Mouse (Mus musculus) adrenal gland, postnatal 0 days (tissue): ENCODE results near the gene Txndc15. TPM values are rescaled to one million over a fixed set of nuclear protein-coding genes. Genes with fewer than 3 reads are reported as not detected.

Experiments
- polyA plus RNA-seq: library from polyadenylated mRNA; unstranded; fragments of >200 nt; fragmentation: Nextera tagmentation; extraction: Ambion mirVana; gene quantifications from 2 replicates; pipeline ENCODE4 v1.2.1, GENCODE M21; 2015

Gene Txndc15
- 107 and 125 TPM in 2 replicates for polyA plus RNA-seq

GRCm38 (mm10) chr13:55714501-55715166 lies at the start of gene Txndc15:
Gene Txndc15 (plus strand): TSS chr13:55714650.

DNA sequence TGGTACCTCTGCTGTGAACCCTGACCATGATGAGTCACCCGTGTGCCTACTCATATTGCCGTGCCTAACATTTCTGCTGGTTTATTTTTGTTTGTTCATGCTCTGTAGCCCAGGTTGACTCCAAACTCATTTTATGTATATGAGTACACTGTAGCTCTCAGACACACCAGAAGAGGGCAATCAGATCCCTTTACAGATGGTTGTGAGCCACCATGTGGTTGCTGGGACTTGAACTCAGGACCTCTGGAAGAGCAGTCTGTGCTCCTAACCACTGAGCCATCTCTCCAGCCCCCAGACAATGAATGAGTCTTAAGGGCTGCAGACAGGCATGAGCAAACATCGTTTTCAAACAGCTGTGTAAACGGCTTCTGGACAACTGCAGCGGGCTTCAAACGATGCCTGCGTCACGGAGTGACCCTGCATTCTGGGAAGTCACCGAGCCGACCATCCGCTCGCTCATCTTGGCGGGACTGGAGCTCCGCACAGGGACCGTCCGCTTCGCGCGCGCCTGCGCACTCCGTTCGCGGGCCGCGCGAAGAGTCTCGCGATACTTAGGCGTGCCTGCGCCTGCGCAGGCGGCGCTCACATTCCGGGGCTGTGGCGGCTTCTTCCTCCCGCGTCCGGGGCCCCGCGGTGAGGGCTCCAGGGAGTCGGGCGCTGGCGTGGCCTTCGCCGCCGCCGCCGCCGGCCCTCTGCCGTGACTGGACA lies 21.8 kb upstream of the Txndc15 start, which contains the start of gene B230219D22Rik:
Gene B230219D22Rik (plus strand): TSS at position 590 of the 708 bp plus-strand sequence.

GRCm38 (mm10) chr13:55727120-55727838 lies 12.8 kb downstream of the Txndc15 start, which contains the start of gene Pcbd2:
Gene Pcbd2 (plus strand): TSS chr13:55727368.

Other genes starting within 250 kb of the Txndc15 start
- gene Dbn1, start 226.5 kb upstream of the Txndc15 start, polyA plus RNA-seq: 66.4 and 97.2 TPM in 2 replicates
- gene Pdlim7, start 201.0 kb upstream of the Txndc15 start, polyA plus RNA-seq: 72.4 and 78.9 TPM in 2 replicates
- gene Dok3, start 185.4 kb upstream of the Txndc15 start, polyA plus RNA-seq: 2.8 and 2.9 TPM in 2 replicates
- 39.5 and 45.1 TPM in 2 replicates for gene Ddx41, start 178.0 kb upstream of the Txndc15 start, polyA plus RNA-seq
- 17.9 and 21.7 TPM in 2 replicates for gene Fam193b, start 143.5 kb upstream of the Txndc15 start, polyA plus RNA-seq
- 89.2 and 133 TPM in 2 replicates for gene Tmed9, start 140.9 kb upstream of the Txndc15 start, polyA plus RNA-seq
- gene B4galt7, start 114.8 kb upstream of the Txndc15 start, polyA plus RNA-seq: 20.5 and 21.5 TPM in 2 replicates
- gene Caml, start 91.6 kb upstream of the Txndc15 start, polyA plus RNA-seq: 62.8 and 62.9 TPM in 2 replicates
- 13.0 and 17.6 TPM in 2 replicates for gene Ddx46, start 79.6 kb upstream of the Txndc15 start, polyA plus RNA-seq
- 29.4 and 31.3 TPM in 2 replicates for gene B230219D22Rik, start 21.5 kb upstream of the Txndc15 start, polyA plus RNA-seq
- gene Pcbd2, start 12.7 kb downstream of the Txndc15 start, polyA plus RNA-seq: 96.1 and 103 TPM in 2 replicates
- gene Catsper3, start 69.9 kb downstream of the Txndc15 start, polyA plus RNA-seq: 0.16 and 0.17 TPM in 2 replicates
- 0.07 and 0.08 TPM in 2 replicates for gene Pitx1, start 121.5 kb downstream of the Txndc15 start, polyA plus RNA-seq